Mouse (Mus musculus) heart, adult 2 months (tissue): ENCODE results near the gene Vars. TPM values are rescaled to one million over a fixed set of nuclear protein-coding genes. Genes with fewer than 3 reads are reported as not detected.

Experiments used
- DNase-seq, 2 experiments: peaks; one replicate each; pipeline ENCODE4 v3.0.0; 2021
- H3K27ac ChIP-seq: fragments of 200-600 bp; 2 replicates; pipeline ENCODE4 v1.8.1; 2022
- H3K27me3 ChIP-seq: fragments of 200-500 bp; 2 replicates; pipeline ENCODE4 v1.6.1; 2012; ENCODE audit warnings: mild to moderate bottlenecking, low read length, inconsistent platforms, mixed read lengths; ENCODE audit not compliant: control insufficient read depth, insufficient read depth
- H3K36me3 ChIP-seq: fragments of 200-500 bp; 2 replicates; pipeline ENCODE4 v1.6.1; 2012; ENCODE audit warnings: low read length, inconsistent platforms; ENCODE audit not compliant: control insufficient read depth, insufficient read depth
- H3K4me1 ChIP-seq: fragments of 200-500 bp; 2 replicates; pipeline ENCODE4 v1.6.1; 2011; ENCODE audit warnings: low read length; ENCODE audit not compliant: control insufficient read depth, insufficient read depth
- H3K4me3 ChIP-seq: fragments of 200-600 bp; 2 replicates; pipeline ENCODE4 v1.8.1; 2022
- H3K79me2 ChIP-seq: fragments of 200-500 bp; replicated peaks from 2 replicates; pipeline ENCODE4 v1.6.1; 2012; ENCODE audit warnings: mild to moderate bottlenecking, inconsistent platforms, low read length, moderate library complexity, mixed read lengths; ENCODE audit not compliant: control insufficient read depth, insufficient read depth
- H3K9ac ChIP-seq: fragments of 200-500 bp; 2 replicates; pipeline ENCODE4 v1.6.1; 2012; ENCODE audit warnings: low read depth, mild to moderate bottlenecking, control low read depth, inconsistent platforms, low read length, mixed read lengths
- CTCF ChIP-seq: fragments of 200-600 bp; IDR thresholded peaks from 2 replicates; pipeline ENCODE4 v1.8.1; 2022; ENCODE audit warnings: antibody characterized with exemption, mild to moderate bottlenecking, moderate library complexity
- EP300 ChIP-seq: fragments of 200-500 bp; IDR thresholded peaks from 2 replicates; pipeline ENCODE4 v1.6.1; 2011; ENCODE audit warnings: low read depth, low read length, control low read depth; ENCODE audit not compliant: insufficient read depth
- POLR2A ChIP-seq: fragments of 200-500 bp; IDR thresholded peaks from 2 replicates; pipeline ENCODE4 v1.6.1; 2011; ENCODE audit warnings: mild to moderate bottlenecking, low read depth, low read length, control low read depth; ENCODE audit not compliant: insufficient read depth
- WGBS: fragments of 180-500 bp; shearing (Covaris S2); methylation state at CpG from one replicate; pipeline ENCODE4 v1.1.7; 2018; 5-methylcytosine and 5-hydroxymethylcytosine counted together
- intact Hi-C: fragments of 180-260 bp; cut with DNase I; formaldehyde crosslinking; loops from one replicate; pipeline ENCODE4 v1.15.1; 2025
- polyA plus RNA-seq: library from polyadenylated mRNA; depleted of rRNA; stranded (reverse); fragments of >200 nt; gene quantifications from 2 replicates; pipeline ENCODE4 v1.2.3, GENCODE M21; 2012
- total RNA-seq, 2 experiments: library from RNA; stranded (reverse); gene quantifications; 2 replicates each; pipeline ENCODE4 v1.2.3; 2021

The Vars gene
- total and polyA plus RNA-seq, 3 experiments: 27.0 to 39.2 (median 28.5) TPM

DNA sequence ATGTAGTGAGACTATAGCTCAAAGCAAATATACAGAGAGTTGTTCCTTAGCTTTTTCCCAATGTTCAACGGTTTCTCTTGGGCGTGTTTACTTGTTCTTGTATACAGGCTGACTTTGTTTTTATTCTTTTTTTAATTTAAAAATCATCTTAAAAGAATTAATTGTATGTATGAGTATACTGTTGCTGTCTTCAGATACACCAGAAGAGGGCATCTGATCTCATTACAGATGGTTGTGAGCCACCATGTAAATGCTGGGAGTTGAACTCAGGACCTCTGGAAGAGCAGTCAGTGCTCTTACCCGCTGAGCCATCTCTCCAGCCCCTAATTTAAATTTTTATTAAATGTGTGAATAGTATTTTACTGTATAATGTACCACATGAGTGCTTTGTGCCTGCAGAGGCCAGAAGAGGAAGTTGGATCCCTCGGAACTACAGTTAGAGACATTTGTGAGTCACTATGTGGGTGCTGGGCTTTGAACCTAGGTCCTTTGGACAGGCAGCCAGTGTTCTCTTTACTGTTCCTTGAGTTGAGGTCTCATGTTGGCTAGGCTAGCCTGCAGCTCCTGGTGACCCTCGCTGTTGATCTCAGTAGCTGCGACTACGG is 6.7 kb downstream of the Vars start:
- H3K79me2 ChIP-seq: no peaks in the 10 kb centered on the region
- no peak overlapping the region for H3K4me3 ChIP-seq
- intact Hi-C loops: no loop called here
- H3K36me3 ChIP-seq: no peaks in the 10 kb centered on the region
- TF ChIP-seq POLR2A: no peak
- TF ChIP-seq EP300: no peak
- peak; percentile 50 for TF ChIP-seq CTCF
- no peaks in the 10 kb centered on the region for H3K27me3 ChIP-seq
- no peak for DNase-seq
- 92% methylated on average over 7 of the region's 7 CpGs for WGBS
- H3K9ac ChIP-seq: no peak overlapping the region
- H3K4me1 ChIP-seq: peaks cover 3% of the 10 kb centered on the region; the same call in 1 of the 2 replicates
- no peak overlapping the region for H3K27ac ChIP-seq

- Histone ChIP-seq H3K4me1 (no peaks in the 10 kb centered on the region), H3K4me3 (no peak overlapping the region), H3K9ac (no peak overlapping the region), H3K36me3 (no peaks in the 10 kb centered on the region), H3K79me2 (no peaks in the 10 kb centered on the region), H3K27ac (no peak overlapping the region), H3K27me3 (no peaks in the 10 kb centered on the region)
- no peak for DNase-seq
- intact Hi-C loops: no loop called here
- 89% methylated on average over 7 of the region's 7 CpGs for WGBS
- no peak for TF ChIP-seq POLR2A
Measured at GRCm38 (mm10) chr17:35009586-35009985, 8.8 kb downstream of the Vars start.

- H3K36me3 ChIP-seq: no peaks in the 10 kb centered on the region
- no peak overlapping the region for H3K4me3 ChIP-seq
- H3K27ac ChIP-seq: no peak overlapping the region
- intact Hi-C loops: no loop called here
- no peaks in the 10 kb centered on the region for H3K79me2 ChIP-seq
- no peaks in the 10 kb centered on the region for H3K27me3 ChIP-seq
- H3K9ac ChIP-seq: no peak overlapping the region
- DNase-seq: no peak
- H3K4me1 ChIP-seq: no peaks in the 10 kb centered on the region
- TF ChIP-seq CTCF: no peak
- TF ChIP-seq EP300: no peak
- TF ChIP-seq POLR2A: no peak
- WGBS: 91% methylated on average over 8 of the region's 8 CpGs
Measured at GRCm38 (mm10) chr17:35011440-35011839, 10.7 kb downstream of the Vars start.

DNA sequence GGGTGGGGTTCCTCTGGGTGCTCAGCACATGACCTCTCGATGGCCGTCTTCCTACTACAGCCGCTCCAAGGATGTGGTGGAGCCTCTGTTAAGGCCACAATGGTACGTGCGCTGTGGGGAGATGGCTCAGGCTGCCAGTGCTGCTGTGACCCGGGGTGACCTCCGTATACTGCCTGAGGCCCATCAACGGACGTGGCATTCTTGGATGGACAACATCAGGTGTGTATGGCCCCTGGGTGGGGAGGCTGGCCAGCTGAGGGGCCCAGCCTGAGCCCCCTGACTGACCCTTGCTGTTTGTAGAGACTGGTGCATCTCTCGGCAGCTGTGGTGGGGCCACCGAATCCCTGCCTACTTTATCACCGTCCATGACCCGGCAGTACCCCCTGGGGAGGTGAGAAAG is 11.6 kb downstream of the Vars start:
- no peak overlapping the region for H3K9ac ChIP-seq
- H3K36me3 ChIP-seq: no peaks in the 10 kb centered on the region
- intact Hi-C loops: no loop called here
- no peaks in the 10 kb centered on the region for H3K27me3 ChIP-seq
- DNase-seq: no peak
- TF ChIP-seq EP300 (no peak), POLR2A (no peak), CTCF (no peak)
- no peaks in the 10 kb centered on the region for H3K4me1 ChIP-seq
- WGBS: 85% methylated on average over 13 of the region's 13 CpGs
- no peak overlapping the region for H3K4me3 ChIP-seq
- H3K79me2 ChIP-seq: no peaks in the 10 kb centered on the region
- no peak overlapping the region for H3K27ac ChIP-seq

DNA sequence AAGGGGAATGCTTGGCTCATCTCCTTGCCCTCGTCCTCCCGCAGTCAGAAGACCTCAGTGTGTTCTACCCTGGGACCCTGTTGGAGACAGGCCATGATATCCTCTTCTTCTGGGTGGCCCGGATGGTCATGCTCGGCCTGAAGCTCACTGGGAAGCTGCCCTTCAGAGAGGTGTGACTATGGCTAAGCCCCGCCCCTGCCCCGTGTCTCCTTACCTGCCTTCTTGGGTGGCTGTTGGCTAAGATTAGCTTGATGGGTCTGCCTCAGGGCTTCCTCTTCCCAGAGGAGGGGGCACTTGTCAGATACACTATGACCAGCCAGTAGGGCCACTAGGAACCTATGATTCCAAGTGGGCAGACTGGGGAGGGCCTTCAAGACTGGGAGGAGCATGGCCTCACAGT is 12.4 kb downstream of the Vars start:
- Histone ChIP-seq H3K36me3 (no peaks in the 10 kb centered on the region), H3K79me2 (no peaks in the 10 kb centered on the region), H3K27me3 (no peaks in the 10 kb centered on the region), H3K27ac (no peak overlapping the region), H3K4me1 (no peaks in the 10 kb centered on the region), H3K9ac (no peak overlapping the region), H3K4me3 (no peak overlapping the region)
- TF ChIP-seq POLR2A (no peak), CTCF (no peak), EP300 (no peak)
- peak in 1 of 2 experiments; percentile 14 for DNase-seq
- intact Hi-C loops: no loop called here
- WGBS: 80% methylated on average over 6 of the region's 6 CpGs

GRCm38 (mm10) chr17:35015296-35015695 is 14.5 kb downstream of the Vars start:
- Histone ChIP-seq H3K27ac (no peak overlapping the region), H3K79me2 (no peaks in the 10 kb centered on the region), H3K27me3 (no peaks in the 10 kb centered on the region), H3K9ac (no peak overlapping the region), H3K36me3 (no peaks in the 10 kb centered on the region), H3K4me1 (no peaks in the 10 kb centered on the region), H3K4me3 (no peak overlapping the region)
- peak in 1 of 2 experiments; percentile 18 for DNase-seq
- intact Hi-C loops: no loop called here
- no peak for TF ChIP-seq EP300
- TF ChIP-seq POLR2A: no peak
- no peak for TF ChIP-seq CTCF
- WGBS: 90% methylated on average over 16 of the region's 16 CpGs
